Mouse (Mus musculus) kidney, postnatal 4 days (tissue): ENCODE results near the gene Cnih1.
"Not testable (repeated sequence)": the region's sequence is repeated elsewhere in the genome, so short reads cannot be mapped to it uniquely, and the experiment has no call there.

Experiments used
- DNase-seq, 2 experiments: peaks; one replicate each; pipeline ENCODE4 v3.0.0; 2021; ENCODE audit warnings: mixed read lengths in 2 of 2

Cnih1 gene

GRCm38 (mm10) chr14:46787454-46787786 lies 791 bp downstream of the Cnih1 start:
- no peak for DNase-seq

GRCm38 (mm10) chr14:46785247-46785646 lies 3.0 kb downstream of the Cnih1 start:
- DNase-seq = no peak

- no peak for DNase-seq
These were observed 4.8 kb downstream of the Cnih1 start for GRCm38 (mm10) chr14:46783327-46783926.

GRCm38 (mm10) chr14:46782187-46782828 lies 5.9 kb downstream of the Cnih1 start:
- DNase-seq = no peak

GRCm38 (mm10) chr14:46781086-46781485 lies 7.1 kb downstream of the Cnih1 start:
- DNase-seq = no peak

- peak in 1 of 2 experiments; percentile 17 for DNase-seq
These were observed 9.0 kb downstream of the Cnih1 start for GRCm38 (mm10) chr14:46779217-46779616.

GRCm38 (mm10) chr14:46778756-46779155 lies 9.5 kb downstream of the Cnih1 start:
- DNase-seq = no peak

GRCm38 (mm10) chr14:46770036-46770435 lies 18.2 kb downstream of the Cnih1 start:
- no peak for DNase-seq

GRCm38 (mm10) chr14:46767116-46767515 lies 21.1 kb downstream of the Cnih1 start:
- DNase-seq = no peak

GRCm38 (mm10) chr14:46761186-46761585 lies 27.0 kb downstream of the Cnih1 start:
- DNase-seq = no peak

- DNase-seq = peak; percentile 91 to 94
These were observed 27.7 kb downstream of the Cnih1 start, which contains the start of gene Cdkn3 for GRCm38 (mm10) chr14:46760355-46761029. Gene Cdkn3 (plus strand): TSS chr14:46760541.

GRCm38 (mm10) chr14:46759970-46760354 lies 28.2 kb downstream of the Cnih1 start:
- no peak for DNase-seq

GRCm38 (mm10) chr14:46757736-46758135 lies 30.5 kb downstream of the Cnih1 start:
- peak in 1 of 2 experiments; percentile 5 for DNase-seq

GRCm38 (mm10) chr14:46755851-46756250 lies 32.4 kb downstream of the Cnih1 start:
- no peak for DNase-seq

- DNase-seq = not testable (repeated sequence)
These were observed 33.8 kb downstream of the Cnih1 start for GRCm38 (mm10) chr14:46754371-46754770.

GRCm38 (mm10) chr14:46745413-46745812 lies 42.8 kb downstream of the Cnih1 start:
- DNase-seq = no peak

- no peak for DNase-seq
These were observed 45.5 kb downstream of the Cnih1 start for GRCm38 (mm10) chr14:46742674-46743073.

- DNase-seq = not testable (repeated sequence)
These were observed 50.9 kb downstream of the Cnih1 start for GRCm38 (mm10) chr14:46737346-46737745.

GRCm38 (mm10) chr14:46736366-46736765 lies 51.8 kb downstream of the Cnih1 start:
- DNase-seq = no peak

- no peak for DNase-seq
These were observed 53.3 kb downstream of the Cnih1 start for GRCm38 (mm10) chr14:46734761-46735455.

GRCm38 (mm10) chr14:46734262-46734661 lies 53.9 kb downstream of the Cnih1 start:
- DNase-seq = no peak

GRCm38 (mm10) chr14:46725743-46726142 lies 62.5 kb downstream of the Cnih1 start:
- DNase-seq = peak; percentile 62 to 63
